Mouse (Mus musculus): ENCODE results near the gene Gm20695.
"Not testable (repeated sequence)": the region's sequence is repeated elsewhere in the genome, so short reads cannot be mapped to it uniquely, and the experiment has no call there.

Gm20695 gene

GRCm38 (mm10) chr16:3884201-3885064, at the start of gene Gm20695, which contains the start of gene Zfp597:
Gene Gm20695, plus strand, starts transcription at chr16:3884648.
Gene Zfp597, minus strand, starts transcription at chr16:3884561.
- DNase-seq (ENCODE audit: low spot score): peak; percentile 92

- no peak for DNase-seq (ENCODE audit: low spot score)
These were observed 49.0 kb upstream of the Gm20695 start for GRCm38 (mm10) chr16:3835461-3835860.

- DNase-seq (ENCODE audit: low spot score): no peak
These were observed 45.1 kb upstream of the Gm20695 start for GRCm38 (mm10) chr16:3839157-3839885.

- DNase-seq (ENCODE audit: low spot score): no peak
These were observed 41.5 kb upstream of the Gm20695 start for GRCm38 (mm10) chr16:3842989-3843388.

- DNase-seq (ENCODE audit: low spot score): no peak
These were observed 40.7 kb upstream of the Gm20695 start for GRCm38 (mm10) chr16:3843796-3844195.

- peak; percentile 95 for DNase-seq (ENCODE audit: low spot score)
These were observed 37.5 kb upstream of the Gm20695 start, which contains the start of gene Zfp174 for GRCm38 (mm10) chr16:3846711-3847518. Gene Zfp174, plus strand, starts transcription at chr16:3847268.

- DNase-seq (ENCODE audit: low spot score): no peak
These were observed 36.6 kb upstream of the Gm20695 start for GRCm38 (mm10) chr16:3847871-3848270.

GRCm38 (mm10) chr16:3848416-3848815, 36.0 kb upstream of the Gm20695 start:
- DNase-seq (ENCODE audit: low spot score): no peak

- not testable (repeated sequence) for DNase-seq (ENCODE audit: low spot score)
These were observed 33.1 kb upstream of the Gm20695 start for GRCm38 (mm10) chr16:3851301-3851700.

- no peak for DNase-seq (ENCODE audit: low spot score)
These were observed 31.9 kb upstream of the Gm20695 start for GRCm38 (mm10) chr16:3852586-3852985.

- DNase-seq (ENCODE audit: low spot score): no peak
These were observed 29.8 kb upstream of the Gm20695 start for GRCm38 (mm10) chr16:3854437-3855182.

- no peak for DNase-seq (ENCODE audit: low spot score)
These were observed 28.7 kb upstream of the Gm20695 start for GRCm38 (mm10) chr16:3855776-3856175.

- no peak for DNase-seq (ENCODE audit: low spot score)
These were observed 25.2 kb upstream of the Gm20695 start for GRCm38 (mm10) chr16:3859254-3859653.

GRCm38 (mm10) chr16:3871815-3872214, 12.6 kb upstream of the Gm20695 start:
- DNase-seq (ENCODE audit: low spot score): no peak

GRCm38 (mm10) chr16:3872216-3873047, 12.0 kb upstream of the Gm20695 start, which contains the start of gene Naa60:
Gene Naa60, plus strand, starts transcription at chr16:3872375.
- peak; percentile 83 for DNase-seq (ENCODE audit: low spot score)

GRCm38 (mm10) chr16:3876346-3876745, 8.1 kb upstream of the Gm20695 start:
- DNase-seq (ENCODE audit: low spot score): no peak

GRCm38 (mm10) chr16:3885065-3885670, 720 bp downstream of the Gm20695 start:
- peak; percentile 15 for DNase-seq (ENCODE audit: low spot score)

GRCm38 (mm10) chr16:3891621-3892295, 7.3 kb downstream of the Gm20695 start:
- no peak for DNase-seq (ENCODE audit: low spot score)

- DNase-seq (ENCODE audit: low spot score): no peak
These were observed 9.3 kb downstream of the Gm20695 start for GRCm38 (mm10) chr16:3893739-3894138.
